Comparison of ENCODE assay signal across 25 mouse cellular contexts in the genomic region with DNA sequence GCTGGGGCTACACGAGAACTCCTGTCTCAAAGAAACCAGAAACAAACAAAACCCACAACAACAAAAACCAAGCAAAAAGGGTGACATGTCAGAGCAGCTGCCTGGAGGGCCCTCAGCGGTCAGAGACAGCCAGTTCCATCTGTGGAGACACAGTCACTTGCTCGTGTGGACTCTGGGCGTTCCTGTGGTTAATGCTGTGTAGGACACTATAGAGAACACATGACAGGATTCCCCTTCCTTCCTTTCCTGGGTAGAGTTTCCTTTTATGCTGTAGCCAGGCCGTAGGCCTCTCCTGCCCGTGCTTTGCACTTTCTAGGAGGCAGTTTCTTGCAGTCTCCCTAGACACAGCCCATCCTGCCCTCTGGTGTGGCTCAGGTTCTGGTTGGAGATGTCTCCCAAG. TPM values are rescaled to one million over a fixed set of nuclear protein-coding genes. Genes with fewer than 3 reads are reported as not detected.
DNase-seq lines count a peak whose midpoint lies in the region; ATAC-seq and TF ChIP-seq lines count a peak whose summit lies in the region.
"Had no signal": no experiment of that assay in that cellular context is flagged by ENCODE, and none has a peak within 500 bp of the region (broad histone marks: within the 10 kb centered on the region; RNA-seq: fewer than 3 reads in every experiment).

No protein-coding gene starts in this region.

- H3K36me3 ChIP-seq in liver, embryonic 15.5 days (replicated peaks): peaks cover 41% of the 10 kb centered on the region

- TF ChIP-seq POLR2A in bone marrow macrophage, adult 2 months (IDR thresholded peaks at IDR 0.05; ENCODE audit: borderline replicate concordance, low read depth, low read length): no peak

- no peak for DNase-seq in gastrocnemius, postnatal 25 days
- DNase-seq in right cerebral cortex, postnatal 36 days (ENCODE audit: low spot score in 2 of 2): no peak
- DNase-seq in cerebellum, adult 11 months: no peak
- DNase-seq: adrenal gland, adult 8-10 months; adrenal gland, postnatal 36 days; B cell, adult 2 months; cerebellum, adult 11-12 months; cerebellum, adult 9-10 months; cerebellum, postnatal 25 days; forebrain, postnatal 0 days; gastrocnemius, postnatal 14 days; heart, adult 18-20 months; heart, postnatal 14 days had no signal

- peak overlapping the region; percentile 90 for H3K27ac ChIP-seq in bone marrow macrophage, adult 2 months (ENCODE audit: insufficient read depth, low read depth, low read length)
- no peak overlapping the region for H3K27ac ChIP-seq in liver, embryonic 15.5 days (replicated peaks)
- H3K27ac ChIP-seq: embryonic facial prominence, embryonic 10.5 days; forebrain, embryonic 13.5 days; heart, embryonic 15.5 days; hindbrain, embryonic 13.5 days; hindbrain, postnatal 0 days had no signal

- ATAC-seq in granulocyte monocyte progenitor cell, adult 5-6 weeks (replicated peaks; ENCODE audit: poor library complexity, severe bottlenecking): peak; percentile 62
- ATAC-seq in liver, embryonic 15.5 days (ENCODE audit: insufficient read depth): peak; percentile 42; the same call in 1 of the 2 replicates
- 0 out of 2 replicates have a peak, but pooled peaks have one; percentile 21 for ATAC-seq in megakaryocyte, adult 5-6 weeks (ENCODE audit: poor library complexity, severe bottlenecking)
- ATAC-seq: CD4-positive, CD25-positive, alpha-beta regulatory T cell, adult 4 months; forebrain, embryonic 13.5 days; forebrain, postnatal 0 days; hindbrain, postnatal 0 days had no signal

- H3K4me1 ChIP-seq in bone marrow macrophage, adult 2 months (ENCODE audit: control insufficient read depth, insufficient read depth, low read length): peaks cover 21% of the 10 kb centered on the region
- 0 out of 2 replicates have a peak, but pooled peaks cover 4% of the 10 kb centered on the region for H3K4me1 ChIP-seq in liver, embryonic 15.5 days (replicated peaks)
- H3K4me1 ChIP-seq: embryonic facial prominence, embryonic 10.5 days; forebrain, embryonic 13.5 days; heart, embryonic 15.5 days; hindbrain, embryonic 13.5 days had no signal

- no peak overlapping the region for H3K4me2 ChIP-seq in liver, embryonic 15.5 days
- H3K4me2 ChIP-seq: forebrain, embryonic 13.5 days; heart, embryonic 11.5 days; heart, embryonic 15.5 days; hindbrain, embryonic 13.5 days had no signal

- H3K9me3 ChIP-seq in liver, embryonic 15.5 days (replicated peaks): no peaks in the 10 kb centered on the region
- H3K9me3 ChIP-seq: embryonic facial prominence, embryonic 10.5 days; forebrain, embryonic 13.5 days; G1E; heart, embryonic 15.5 days; hindbrain, embryonic 13.5 days had no signal

- TF ChIP-seq CTCF in bone marrow macrophage, adult 2 months (IDR thresholded peaks at IDR 0.05; ENCODE audit: low read depth, low read length): no peak

- H3K4me3 ChIP-seq in bone marrow macrophage, adult 2 months (ENCODE audit: insufficient read depth, low read length): 0 out of 2 replicates have a peak overlapping the region, but pooled peaks have one; percentile 21
- H3K4me3 ChIP-seq in liver, embryonic 15.5 days (replicated peaks): no peak overlapping the region
- H3K4me3 ChIP-seq: embryonic facial prominence, embryonic 10.5 days; forebrain, embryonic 13.5 days; heart, embryonic 15.5 days; hindbrain, embryonic 13.5 days had no signal

- H3K9ac ChIP-seq in liver, embryonic 15.5 days: no peak overlapping the region
- H3K9ac ChIP-seq: forebrain, embryonic 13.5 days; forebrain, postnatal 0 days; heart, embryonic 15.5 days; hindbrain, embryonic 13.5 days had no signal

- no peaks in the 10 kb centered on the region for H3K27me3 ChIP-seq in liver, embryonic 15.5 days
- H3K27me3 ChIP-seq: forebrain, embryonic 13.5 days; heart, embryonic 15.5 days; hindbrain, embryonic 13.5 days had no signal

- 38% methylated on average over 6 of the region's 6 CpGs for WGBS in liver, embryonic 15.5 days (ENCODE audit: insufficient replicate concordance)

RNA-seq across cellular contexts. Expression of a gene that starts 9.2 kb away (rescaled TPM):
- polyA plus RNA-seq in bone marrow macrophage, adult 2 months (2012; ENCODE audit: insufficient read depth, insufficient read length, missing spikeins): 13.7 and 16.0 TPM in 2 replicates
- 33.9 and 35.4 TPM in 2 replicates for total RNA-seq in granulocyte monocyte progenitor cell, adult 5-6 weeks (2014; fragmentation: Nextera tagmentation)
- 61.3 and 66.4 TPM in 2 replicates for total RNA-seq in granulocyte monocyte progenitor cell, adult 5-6 weeks (2017)
- 11.4 and 12.5 TPM in 2 replicates for polyA plus RNA-seq in liver, embryonic 15.5 days (2015; fragmentation: Nextera tagmentation; extraction: Ambion mirVana)
- 17.6 and 18.2 TPM in 2 replicates for total RNA-seq in megakaryocyte, adult 5-6 weeks (2015)
- 17.2 and 26.1 TPM in 2 replicates for total RNA-seq in megakaryocyte, adult 5-6 weeks (2017)
- total RNA-seq in gastrocnemius, postnatal 25 days (2021): 10 to 100 TPM; 10.2 to 11.4 TPM

RNA-seq across cellular contexts. Expression of a gene that starts 9.5 kb away (rescaled TPM):
- polyA plus RNA-seq in bone marrow macrophage, adult 2 months (2012; ENCODE audit: insufficient read depth, insufficient read length, missing spikeins): 11.7 and 13.0 TPM in 2 replicates
- 15.2 and 28.1 TPM in 2 replicates for total RNA-seq in granulocyte monocyte progenitor cell, adult 5-6 weeks (2014; fragmentation: Nextera tagmentation)
- 31.3 and 41.3 TPM in 2 replicates for total RNA-seq in granulocyte monocyte progenitor cell, adult 5-6 weeks (2017)
- polyA plus RNA-seq in liver, embryonic 15.5 days (2015; fragmentation: Nextera tagmentation; extraction: Ambion mirVana): 5.2 and 5.3 TPM in 2 replicates
- 22.5 and 24.0 TPM in 2 replicates for total RNA-seq in megakaryocyte, adult 5-6 weeks (2015)
- total RNA-seq in megakaryocyte, adult 5-6 weeks (2017): 24.1 and 32.4 TPM in 2 replicates
- total RNA-seq in gastrocnemius, postnatal 25 days (2021): 1 to 10 TPM; 7.3 to 7.9 TPM
